Mouse (Mus musculus) intestine, embryonic 16.5 days (tissue): ENCODE results near the gene Apbb1ip. TPM values are rescaled to one million over a fixed set of nuclear protein-coding genes. Genes with fewer than 3 reads are reported as not detected.
A peak's percentile ranks its signal among the peaks of the same experiment; 100 is the strongest.
"Not testable (repeated sequence)": the region's sequence is repeated elsewhere in the genome, so short reads cannot be mapped to it uniquely, and the experiment has no call there.

ENCODE experiments used
- ATAC-seq: fragments of 200-750 bp; cut with Nextera tagmentation; 2 replicates; pipeline ENCODE4 v1.8.0; 2017; ENCODE audit warnings: moderate TSS enrichment, moderate library complexity
- H3K27ac ChIP-seq: fragments of 300-500 bp; sonication (generic); 2 replicates; pipeline ENCODE4 v1.5.1; 2014; ENCODE audit warnings: mild to moderate bottlenecking, low read length
- H3K27me3 ChIP-seq: fragments of 300-500 bp; sonication (generic); replicated peaks from 2 replicates; pipeline ENCODE4 v1.6.1; 2014; ENCODE audit warnings: low read length, control low read depth, mixed read lengths; ENCODE audit not compliant: control insufficient read depth, insufficient read depth
- H3K36me3 ChIP-seq: fragments of 300-500 bp; sonication (generic); 2 replicates; pipeline ENCODE4 v1.6.1; 2014; ENCODE audit warnings: low read length, control low read depth; ENCODE audit not compliant: control insufficient read depth, insufficient read depth
- H3K4me1 ChIP-seq: fragments of 300-500 bp; sonication (generic); 2 replicates; pipeline ENCODE4 v1.6.1; 2014; ENCODE audit warnings: low read length, control low read depth, mixed read lengths; ENCODE audit not compliant: control insufficient read depth, insufficient read depth
- H3K4me2 ChIP-seq: fragments of 300-500 bp; sonication (generic); 2 replicates; pipeline ENCODE4 v1.6.1; 2014; ENCODE audit warnings: low read depth, low read length, control low read depth
- H3K4me3 ChIP-seq: fragments of 300-500 bp; sonication (generic); 2 replicates; pipeline ENCODE4 v1.5.1; 2014; ENCODE audit warnings: mild to moderate bottlenecking, low read length
- H3K9ac ChIP-seq: fragments of 300-500 bp; sonication (generic); 2 replicates; pipeline ENCODE4 v1.6.1; 2014; ENCODE audit warnings: low read depth, low read length
- H3K9me3 ChIP-seq: fragments of 300-500 bp; sonication (generic); 2 replicates; pipeline ENCODE4 v1.6.1; 2016; ENCODE audit warnings: low read length, control low read depth; ENCODE audit not compliant: control insufficient read depth
- WGBS: fragments of 180-500 bp; shearing (Covaris S2); extraction: QIAGEN DNeasy Blood & Tissue Kit; methylation state at CpG from one replicate; pipeline ENCODE4 v1.1.7; 2014; 5-methylcytosine and 5-hydroxymethylcytosine counted together
- polyA plus RNA-seq: library from polyadenylated mRNA; unstranded; fragments of >200 nt; fragmentation: Nextera tagmentation; extraction: Ambion mirVana; gene quantifications from 2 replicates; pipeline ENCODE4 v1.2.1, GENCODE M21; 2015

Gene Apbb1ip
- polyA plus RNA-seq, 1 experiment from 2014 or later, result 1.5 TPM

GRCm38 (mm10) chr2:22851900-22852299 is 78.0 kb downstream of the Apbb1ip start:
- Histone ChIP-seq H3K4me1 (no peaks in the 10 kb centered on the region), H3K9ac (no peak overlapping the region), H3K27ac (no peak overlapping the region), H3K27me3 (no peaks in the 10 kb centered on the region), H3K9me3 (no peaks in the 10 kb centered on the region), H3K36me3 (no peaks in the 10 kb centered on the region), H3K4me2 (no peak overlapping the region), H3K4me3 (no peak overlapping the region)
- ATAC-seq, result no peak
- 77% methylated on average over 4 of the region's 4 CpGs for WGBS

GRCm38 (mm10) chr2:22857501-22857900 is 83.6 kb downstream of the Apbb1ip start:
- H3K36me3 ChIP-seq, result no peaks in the 10 kb centered on the region
- no peak overlapping the region for H3K9ac ChIP-seq
- no peak for ATAC-seq
- H3K4me3 ChIP-seq, result no peak overlapping the region
- no peak overlapping the region for H3K4me2 ChIP-seq
- WGBS, result 68% methylated on average over 3 of the region's 3 CpGs
- H3K4me1 ChIP-seq, result no peaks in the 10 kb centered on the region
- no peaks in the 10 kb centered on the region for H3K27me3 ChIP-seq
- H3K9me3 ChIP-seq, result no peaks in the 10 kb centered on the region
- H3K27ac ChIP-seq, result no peak overlapping the region

GRCm38 (mm10) chr2:22862194-22862593 is 88.3 kb downstream of the Apbb1ip start:
- Histone ChIP-seq H3K4me2 (no peak overlapping the region), H3K9me3 (no peaks in the 10 kb centered on the region), H3K9ac (no peak overlapping the region), H3K27ac (no peak overlapping the region), H3K4me1 (no peaks in the 10 kb centered on the region), H3K27me3 (no peaks in the 10 kb centered on the region), H3K4me3 (no peak overlapping the region), H3K36me3 (no peaks in the 10 kb centered on the region)
- ATAC-seq, result no peak
- 76% methylated on average over 2 of the region's 2 CpGs for WGBS

- not testable (repeated sequence) for H3K27ac ChIP-seq, H3K4me3 ChIP-seq, H3K36me3 ChIP-seq, H3K27me3 ChIP-seq, H3K4me1 ChIP-seq, H3K4me2 ChIP-seq, H3K9me3 ChIP-seq, H3K9ac ChIP-seq
- ATAC-seq, result peak; percentile 86
- 3% methylated on average over 6 of the region's 6 CpGs for WGBS
Observed at GRCm38 (mm10) chr2:22864394-22865037, 90.6 kb downstream of the Apbb1ip start.

GRCm38 (mm10) chr2:22865818-22866217 is 91.9 kb downstream of the Apbb1ip start:
- no peak overlapping the region for H3K4me3 ChIP-seq
- H3K4me2 ChIP-seq, result no peak overlapping the region
- no peaks in the 10 kb centered on the region for H3K36me3 ChIP-seq
- 83% methylated on average over 1 of the region's 1 CpGs for WGBS
- H3K27me3 ChIP-seq, result no peaks in the 10 kb centered on the region
- no peaks in the 10 kb centered on the region for H3K9me3 ChIP-seq
- no peak for ATAC-seq
- H3K27ac ChIP-seq, result no peak overlapping the region
- H3K4me1 ChIP-seq, result no peaks in the 10 kb centered on the region
- no peak overlapping the region for H3K9ac ChIP-seq

GRCm38 (mm10) chr2:22866894-22867424 is 93.1 kb downstream of the Apbb1ip start:
- Histone ChIP-seq H3K4me1 (no peaks in the 10 kb centered on the region), H3K36me3 (no peaks in the 10 kb centered on the region), H3K27me3 (no peaks in the 10 kb centered on the region), H3K9me3 (no peaks in the 10 kb centered on the region), H3K9ac (no peak overlapping the region), H3K4me3 (no peak overlapping the region), H3K27ac (no peak overlapping the region), H3K4me2 (no peak overlapping the region)
- 60% methylated on average over 7 of the region's 7 CpGs for WGBS
- ATAC-seq, result peak; percentile 70

- peak overlapping the region; percentile 27; the same call in 1 of the 2 replicates for H3K27ac ChIP-seq
- WGBS, result 82% methylated on average over 1 of the region's 1 CpGs
- no peaks in the 10 kb centered on the region for H3K36me3 ChIP-seq
- no peak overlapping the region for H3K4me2 ChIP-seq
- no peaks in the 10 kb centered on the region for H3K9me3 ChIP-seq
- ATAC-seq, result peak; percentile 62
- H3K9ac ChIP-seq, result no peak overlapping the region
- H3K27me3 ChIP-seq, result no peaks in the 10 kb centered on the region
- no peak overlapping the region for H3K4me3 ChIP-seq
- H3K4me1 ChIP-seq, result no peaks in the 10 kb centered on the region
Observed at GRCm38 (mm10) chr2:22873159-22873558, 99.3 kb downstream of the Apbb1ip start.

GRCm38 (mm10) chr2:22874628-22875027 is 100.7 kb downstream of the Apbb1ip start:
- Histone ChIP-seq H3K4me1 (no peaks in the 10 kb centered on the region), H3K36me3 (no peaks in the 10 kb centered on the region), H3K4me3 (no peak overlapping the region), H3K9ac (no peak overlapping the region), H3K27me3 (no peaks in the 10 kb centered on the region), H3K9me3 (no peaks in the 10 kb centered on the region), H3K27ac (no peak overlapping the region), H3K4me2 (no peak overlapping the region)
- ATAC-seq, result peak; percentile 62
- WGBS, result 48% methylated on average over 10 of the region's 10 CpGs

- Histone ChIP-seq H3K27ac (no peak overlapping the region; the same call in 1 of the 2 replicates), H3K36me3 (no peaks in the 10 kb centered on the region), H3K4me3 (no peak overlapping the region), H3K9ac (no peak overlapping the region), H3K27me3 (no peaks in the 10 kb centered on the region), H3K4me1 (no peaks in the 10 kb centered on the region), H3K9me3 (no peaks in the 10 kb centered on the region), H3K4me2 (no peak overlapping the region)
- 55% methylated on average over 3 of the region's 3 CpGs for WGBS
- peak; percentile 82 for ATAC-seq
Observed at GRCm38 (mm10) chr2:22876614-22877013, 102.7 kb downstream of the Apbb1ip start.

- H3K9ac ChIP-seq, result no peak overlapping the region
- H3K9me3 ChIP-seq, result no peaks in the 10 kb centered on the region
- no peak overlapping the region for H3K27ac ChIP-seq
- no peaks in the 10 kb centered on the region for H3K36me3 ChIP-seq
- no peak overlapping the region for H3K4me3 ChIP-seq
- H3K4me2 ChIP-seq, result no peak overlapping the region
- no peak for ATAC-seq
- no peaks in the 10 kb centered on the region for H3K4me1 ChIP-seq
- 22% methylated on average over 1 of the region's 1 CpGs for WGBS
- no peaks in the 10 kb centered on the region for H3K27me3 ChIP-seq
Observed at GRCm38 (mm10) chr2:22878781-22879180, 104.9 kb downstream of the Apbb1ip start.
